In the genomic region with DNA sequence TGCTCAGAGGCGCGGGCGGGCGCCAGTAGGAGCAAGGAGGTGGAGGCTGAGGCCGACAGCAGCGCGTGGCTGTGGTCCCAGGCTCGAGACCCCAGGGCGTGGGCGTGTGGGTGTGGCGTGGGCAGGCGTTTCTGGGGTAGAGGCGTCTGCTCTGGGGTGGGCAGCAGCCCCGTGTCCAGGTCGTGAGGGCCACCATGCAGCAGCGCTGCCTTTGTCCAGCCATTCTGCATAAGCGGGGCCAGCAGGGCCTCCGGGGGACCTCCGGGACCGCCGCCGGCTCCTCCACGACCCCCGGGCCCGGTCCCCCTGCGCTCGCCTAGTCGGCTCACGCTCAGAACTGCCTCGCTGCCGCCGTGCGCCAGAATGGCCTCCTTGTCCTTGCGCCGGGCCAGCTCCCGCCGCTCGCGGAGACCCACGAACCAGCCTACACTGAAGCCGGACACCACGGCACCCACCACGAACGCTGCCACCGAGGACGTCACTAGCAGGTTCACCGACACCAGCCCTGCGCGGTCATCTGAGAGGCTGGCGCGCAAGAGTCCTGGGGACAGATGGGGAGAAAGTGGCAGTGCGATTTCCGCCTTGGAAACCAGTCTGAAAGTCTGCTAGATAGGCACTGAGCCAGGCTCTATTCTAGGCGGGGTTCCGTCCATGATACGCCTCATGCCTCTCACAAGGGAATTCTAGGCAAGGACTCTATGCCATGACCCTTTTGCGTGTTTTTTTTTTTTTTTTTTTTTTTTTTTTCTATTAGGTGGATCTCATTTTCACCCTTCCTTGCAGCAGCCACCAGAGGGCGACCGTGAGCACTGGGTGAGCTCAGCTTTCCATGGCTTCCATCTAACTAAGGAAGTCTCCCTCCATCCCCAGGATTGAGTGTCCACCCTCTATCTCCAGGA, we compare ENCODE assay signal across 8 mouse cellular contexts. TPM values are rescaled to one million over a fixed set of nuclear protein-coding genes. Genes with fewer than 3 reads are reported as not detected.
DNase-seq lines count a peak whose midpoint lies in the region; ATAC-seq and TF ChIP-seq lines count a peak whose summit lies in the region.
"Had no signal": no experiment of that assay in that cellular context is flagged by ENCODE, and none has a peak within 500 bp of the region (broad histone marks: within the 10 kb centered on the region; RNA-seq: fewer than 3 reads in every experiment).

No protein-coding gene starts in this region.

- no peak for DNase-seq in testis, postnatal 14 days (ENCODE audit: low spot score)
- DNase-seq in brain, adult 2 months (ENCODE audit: low read depth, low spot score): peak; percentile 78
- DNase-seq in forebrain, embryonic 14.5 days (ENCODE audit: low spot score): peak; percentile 51
- DNase-seq in skeletal muscle tissue, adult 2 months (ENCODE audit: low read depth, low spot score): peak; percentile 68

- H3K4me1 ChIP-seq in testis, adult 2 months (ENCODE audit: control insufficient read depth, insufficient read depth, low read length): peaks cover 18% of the 10 kb centered on the region
- H3K4me1 ChIP-seq in forebrain, embryonic 14.5 days (ENCODE audit: control insufficient read depth, insufficient read depth, low read length): no peaks in the 10 kb centered on the region
- H3K4me1 ChIP-seq in intestine, embryonic 16.5 days (ENCODE audit: control insufficient read depth, insufficient read depth, low read length): peaks cover 17% of the 10 kb centered on the region
- peaks cover 17% of the 10 kb centered on the region for H3K4me1 ChIP-seq in lung, embryonic 15.5 days

- H3K9me3 ChIP-seq in forebrain, embryonic 14.5 days (replicated peaks; ENCODE audit: control insufficient read depth, low read length): peaks cover 10% of the 10 kb centered on the region
- H3K9me3 ChIP-seq in intestine, embryonic 16.5 days (ENCODE audit: control insufficient read depth, low read length): peaks cover 12% of the 10 kb centered on the region
- peaks cover 8% of the 10 kb centered on the region; the same call in 1 of the 2 replicates for H3K9me3 ChIP-seq in lung, embryonic 15.5 days

- no peak overlapping the region for H3K27ac ChIP-seq in testis, adult 2 months (ENCODE audit: control insufficient read depth, insufficient read depth, low read depth, low read length)
- no peak overlapping the region for H3K27ac ChIP-seq in forebrain, embryonic 14.5 days (ENCODE audit: low read depth, low read length)
- no peak overlapping the region for H3K27ac ChIP-seq in intestine, embryonic 16.5 days (ENCODE audit: low read length)
- no peak overlapping the region for H3K27ac ChIP-seq in lung, embryonic 15.5 days
- H3K27ac ChIP-seq: macrophage had no signal

- no peak for TF ChIP-seq POLR2A in testis, adult 2 months (IDR thresholded peaks at IDR 0.05; ENCODE audit: control insufficient read depth, low read depth, low read length)

- no peaks in the 10 kb centered on the region for H3K27me3 ChIP-seq in testis, adult 2 months (ENCODE audit: control insufficient read depth, insufficient read depth, low read length)
- peaks cover 50% of the 10 kb centered on the region for H3K27me3 ChIP-seq in forebrain, embryonic 14.5 days (replicated peaks; ENCODE audit: control insufficient read depth, insufficient read depth, low read length)
- peaks cover 43% of the 10 kb centered on the region for H3K27me3 ChIP-seq in intestine, embryonic 16.5 days (replicated peaks; ENCODE audit: control insufficient read depth, insufficient read depth, low read length)
- H3K27me3 ChIP-seq in lung, embryonic 15.5 days: peaks cover 58% of the 10 kb centered on the region

- peak overlapping the region; percentile 45 for H3K9ac ChIP-seq in forebrain, embryonic 14.5 days (ENCODE audit: low read length)
- peak overlapping the region; percentile 67 for H3K9ac ChIP-seq in intestine, embryonic 16.5 days (ENCODE audit: low read depth, low read length)
- peak overlapping the region; percentile 25 for H3K9ac ChIP-seq in lung, embryonic 15.5 days

- TF ChIP-seq CTCF in testis, adult 2 months (IDR thresholded peaks at IDR 0.05; ENCODE audit: control insufficient read depth, insufficient read depth, insufficient replicate concordance, low read depth, low read length): peak; percentile 74; the same call in 1 of the 2 replicates

- peak overlapping the region; percentile 6 for H3K4me3 ChIP-seq in testis, adult 2 months (ENCODE audit: control insufficient read depth, low read depth, low read length)
- H3K4me3 ChIP-seq in forebrain, embryonic 14.5 days (ENCODE audit: low read depth, low read length): peak overlapping the region; percentile 20; the same call in 1 of the 2 replicates
- peak overlapping the region; percentile 51 for H3K4me3 ChIP-seq in intestine, embryonic 16.5 days (ENCODE audit: low read length)
- peak overlapping the region; percentile 38 for H3K4me3 ChIP-seq in lung, embryonic 15.5 days

- ATAC-seq in forebrain, embryonic 14.5 days: peak; percentile 11; the same call in 1 of the 2 replicates
- peak; percentile 49 for ATAC-seq in intestine, embryonic 16.5 days
- ATAC-seq in lung, embryonic 15.5 days (ENCODE audit: borderline replicate concordance, extremely low read depth, low FRiP score, low TSS enrichment): 0 out of 2 replicates have a peak, but pooled peaks have one; percentile 25

- WGBS in forebrain, embryonic 14.5 days: 6% methylated on average over 52 of the region's 59 CpGs
- WGBS in intestine, embryonic 16.5 days: 13% methylated on average over 58 of the region's 59 CpGs
- WGBS in lung, embryonic 15.5 days: 10% methylated on average over 58 of the region's 59 CpGs

- no peaks in the 10 kb centered on the region for H3K36me3 ChIP-seq in testis, adult 2 months (ENCODE audit: control insufficient read depth, insufficient read depth, low read length)
- H3K36me3 ChIP-seq in forebrain, embryonic 14.5 days (ENCODE audit: control insufficient read depth, insufficient read depth, low read length): peaks cover 32% of the 10 kb centered on the region
- no peaks in the 10 kb centered on the region; the same call in 1 of the 2 replicates for H3K36me3 ChIP-seq in intestine, embryonic 16.5 days (ENCODE audit: control insufficient read depth, insufficient read depth, low read length)
- H3K36me3 ChIP-seq in lung, embryonic 15.5 days: no peaks in the 10 kb centered on the region

- H3K4me2 ChIP-seq in forebrain, embryonic 14.5 days (ENCODE audit: low read length): peak overlapping the region; percentile 44
- H3K4me2 ChIP-seq in intestine, embryonic 16.5 days (ENCODE audit: low read depth, low read length): peak overlapping the region; percentile 93
- H3K4me2 ChIP-seq in lung, embryonic 15.5 days: peak overlapping the region; percentile 71

RNA-seq across cellular contexts. Expression of a gene that starts 2.8 kb away (rescaled TPM):
- 3.7 and 5.7 TPM in 2 replicates for polyA plus RNA-seq in testis, adult 2 months (2012; rRNA removed)
- polyA plus RNA-seq in forebrain, embryonic 14.5 days (2014; fragmentation: Nextera tagmentation; extraction: Ambion mirVana): not detected in 2 replicates
- 0.47 and 0.57 TPM in 2 replicates for polyA plus RNA-seq in intestine, embryonic 16.5 days (2015; fragmentation: Nextera tagmentation; extraction: Ambion mirVana)
- polyA plus RNA-seq in lung, embryonic 15.5 days (2015; fragmentation: Nextera tagmentation; extraction: Ambion mirVana): 0.55 TPM in 2 replicates

RNA-seq across cellular contexts. Expression of a gene that starts 7.2 kb away (rescaled TPM):
- polyA plus RNA-seq in testis, adult 2 months (2012; rRNA removed): 1.7 and 2.7 TPM in 2 replicates
- 0.42 and 0.67 TPM in 2 replicates for polyA plus RNA-seq in forebrain, embryonic 14.5 days (2014; fragmentation: Nextera tagmentation; extraction: Ambion mirVana)
- polyA plus RNA-seq in intestine, embryonic 16.5 days (2015; fragmentation: Nextera tagmentation; extraction: Ambion mirVana): 0.48 and 0.57 TPM in 2 replicates
- polyA plus RNA-seq in lung, embryonic 15.5 days (2015; fragmentation: Nextera tagmentation; extraction: Ambion mirVana): 0.95 and 1.2 TPM in 2 replicates
- polyA plus RNA-seq: macrophage had no signal

RNA-seq across cellular contexts. Expression of a gene that starts 15.0 kb away (rescaled TPM):
- polyA plus RNA-seq in testis, adult 2 months (2012; rRNA removed): 1.5 and 4.2 TPM in 2 replicates
- 0.04 and 0.07 TPM in 2 replicates for polyA plus RNA-seq in forebrain, embryonic 14.5 days (2014; fragmentation: Nextera tagmentation; extraction: Ambion mirVana)
- 0.11 and 0.23 TPM in 2 replicates for polyA plus RNA-seq in intestine, embryonic 16.5 days (2015; fragmentation: Nextera tagmentation; extraction: Ambion mirVana)
- polyA plus RNA-seq in lung, embryonic 15.5 days (2015; fragmentation: Nextera tagmentation; extraction: Ambion mirVana): 0.10 and 0.19 TPM in 2 replicates
- polyA plus RNA-seq: macrophage had no signal

RNA-seq across cellular contexts. Expression of a gene that starts 15.5 kb away (rescaled TPM):
- polyA plus RNA-seq in testis, adult 2 months (2012; rRNA removed): 0.28 and 0.63 TPM in 2 replicates
- polyA plus RNA-seq in forebrain, embryonic 14.5 days (2014; fragmentation: Nextera tagmentation; extraction: Ambion mirVana): 9.4 and 12.1 TPM in 2 replicates
- 0.81 and 0.99 TPM in 2 replicates for polyA plus RNA-seq in intestine, embryonic 16.5 days (2015; fragmentation: Nextera tagmentation; extraction: Ambion mirVana)
- 2.1 TPM in 2 replicates for polyA plus RNA-seq in lung, embryonic 15.5 days (2015; fragmentation: Nextera tagmentation; extraction: Ambion mirVana)

RNA-seq across cellular contexts. Expression of a gene that starts 37.7 kb away (rescaled TPM):
- polyA plus RNA-seq in testis, adult 2 months (2012; rRNA removed): 0.29 and 0.31 TPM in 2 replicates
- polyA plus RNA-seq in forebrain, embryonic 14.5 days (2014; fragmentation: Nextera tagmentation; extraction: Ambion mirVana): 9.7 and 10.9 TPM in 2 replicates
- polyA plus RNA-seq in intestine, embryonic 16.5 days (2015; fragmentation: Nextera tagmentation; extraction: Ambion mirVana): 10.6 and 12.7 TPM in 2 replicates
- polyA plus RNA-seq in lung, embryonic 15.5 days (2015; fragmentation: Nextera tagmentation; extraction: Ambion mirVana): 15.3 and 18.3 TPM in 2 replicates
